In the genomic region with DNA sequence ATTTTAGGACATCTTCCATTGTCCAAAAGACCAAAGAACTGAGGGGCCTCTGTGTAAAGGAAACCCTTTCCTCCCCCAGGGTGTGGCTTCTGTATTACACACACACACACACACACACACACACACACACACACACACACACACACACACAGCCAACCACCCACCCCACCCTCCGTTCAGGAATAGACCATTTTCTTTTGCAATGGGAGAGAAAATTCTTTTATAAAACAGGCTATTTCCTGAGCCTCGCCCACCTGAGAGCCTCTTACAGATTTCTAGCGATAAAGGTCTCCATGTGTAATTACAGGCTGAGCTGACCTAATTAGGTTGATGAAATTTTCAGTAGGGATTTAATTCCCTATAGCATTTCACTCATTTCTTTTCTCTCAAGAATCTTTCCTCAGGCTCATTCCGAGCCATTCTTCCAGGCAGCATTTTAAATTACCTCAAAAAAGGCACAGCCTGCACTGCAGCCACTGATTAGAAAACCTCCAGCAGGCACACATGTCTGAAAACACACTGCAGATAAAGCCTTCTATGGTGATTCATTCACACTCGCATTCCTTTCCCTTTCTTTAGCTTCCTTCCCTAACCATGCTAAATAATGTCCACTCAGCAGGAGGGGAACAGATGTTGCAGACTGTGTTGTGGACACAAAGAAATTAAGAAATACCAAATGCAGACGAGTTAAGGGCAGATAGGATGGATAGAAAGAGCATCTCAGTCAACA, we compare ENCODE assay signal across 10 mouse cellular contexts.
DNase-seq lines count a peak whose midpoint lies in the region; ATAC-seq and TF ChIP-seq lines count a peak whose summit lies in the region.
"Had no signal": no experiment of that assay in that cellular context is flagged by ENCODE, and none has a peak within 500 bp of the region (broad histone marks: within the 10 kb centered on the region; RNA-seq: fewer than 3 reads in every experiment).

No protein-coding gene starts in this region.

- peak overlapping the region; percentile 64; the same call in 1 of the 2 replicates for H3K27ac ChIP-seq in limb, embryonic 12.5 days
- H3K27ac ChIP-seq in limb, embryonic 10.5 days = no peak overlapping the region; the same call in 1 of the 2 replicates
- no peak overlapping the region for H3K27ac ChIP-seq in embryonic facial prominence, embryonic 13.5 days
- peak overlapping the region; percentile 32 for H3K27ac ChIP-seq in hindbrain, postnatal 0 days

- no peak overlapping the region for H3K4me2 ChIP-seq in limb, embryonic 12.5 days
- H3K4me2 ChIP-seq in embryonic facial prominence, embryonic 13.5 days = no peak overlapping the region
- no peak overlapping the region for H3K4me2 ChIP-seq in hindbrain, postnatal 0 days (ENCODE audit: low read depth, low read length)

- 17% methylated on average over 6 of the region's 6 CpGs for WGBS in limb, embryonic 12.5 days
- 40% methylated on average over 6 of the region's 6 CpGs for WGBS in limb, embryonic 10.5 days
- WGBS in embryonic facial prominence, embryonic 13.5 days = 7% methylated on average over 6 of the region's 6 CpGs
- 13% methylated on average over 6 of the region's 6 CpGs for whole genome bisulfite sequencing in hindbrain, postnatal 0 days

- no peak overlapping the region for H3K4me3 ChIP-seq in limb, embryonic 12.5 days (replicated peaks)
- H3K4me3 ChIP-seq in limb, embryonic 10.5 days = no peak overlapping the region
- no peak overlapping the region for H3K4me3 ChIP-seq in embryonic facial prominence, embryonic 13.5 days
- H3K4me3 ChIP-seq in hindbrain, postnatal 0 days (ENCODE audit: low read length) = no peak overlapping the region

- H3K36me3 ChIP-seq in limb, embryonic 12.5 days = no peaks in the 10 kb centered on the region
- H3K36me3 ChIP-seq in limb, embryonic 10.5 days = no peaks in the 10 kb centered on the region
- H3K36me3 ChIP-seq in embryonic facial prominence, embryonic 13.5 days = no peaks in the 10 kb centered on the region
- H3K36me3 ChIP-seq in hindbrain, postnatal 0 days (ENCODE audit: insufficient read depth, low read length) = no peaks in the 10 kb centered on the region; the same call in 1 of the 2 replicates

- H3K9ac ChIP-seq in limb, embryonic 12.5 days (replicated peaks) = no peak overlapping the region
- no peak overlapping the region for H3K9ac ChIP-seq in embryonic facial prominence, embryonic 13.5 days
- H3K9ac ChIP-seq in hindbrain, postnatal 0 days (replicated peaks; ENCODE audit: low read length) = no peak overlapping the region

- no peaks in the 10 kb centered on the region for H3K27me3 ChIP-seq in limb, embryonic 12.5 days
- no peaks in the 10 kb centered on the region for H3K27me3 ChIP-seq in limb, embryonic 10.5 days (ENCODE audit: low read depth, poor library complexity, severe bottlenecking)
- no peaks in the 10 kb centered on the region for H3K27me3 ChIP-seq in embryonic facial prominence, embryonic 13.5 days
- no peaks in the 10 kb centered on the region for H3K27me3 ChIP-seq in hindbrain, postnatal 0 days (ENCODE audit: insufficient read depth, low read length)

- TF ChIP-seq CTCF in hindbrain, postnatal 0 days (IDR thresholded peaks at IDR 0.05; ENCODE audit: low read depth) = no peak

- H3K4me1 ChIP-seq in limb, embryonic 12.5 days (replicated peaks) = peaks cover 10% of the 10 kb centered on the region
- H3K4me1 ChIP-seq in limb, embryonic 10.5 days = peaks cover 11% of the 10 kb centered on the region
- peaks cover 11% of the 10 kb centered on the region for H3K4me1 ChIP-seq in embryonic facial prominence, embryonic 13.5 days
- H3K4me1 ChIP-seq in hindbrain, postnatal 0 days (ENCODE audit: insufficient read depth, low read length) = no peaks in the 10 kb centered on the region

- no peak for ATAC-seq in limb, embryonic 12.5 days (ENCODE audit: insufficient number of reproducible peaks, insufficient read depth, low FRiP score, low TSS enrichment, low read depth)
- peak; percentile 56; the same call in 1 of the 2 replicates for ATAC-seq in embryonic facial prominence, embryonic 13.5 days (ENCODE audit: insufficient number of reproducible peaks, insufficient read depth, low FRiP score, low TSS enrichment, low read depth)
- ATAC-seq in hindbrain, postnatal 0 days = peak; percentile 72

- H3K9me3 ChIP-seq in limb, embryonic 12.5 days = no peaks in the 10 kb centered on the region
- H3K9me3 ChIP-seq in limb, embryonic 10.5 days (replicated peaks) = no peaks in the 10 kb centered on the region
- H3K9me3 ChIP-seq in embryonic facial prominence, embryonic 13.5 days = no peaks in the 10 kb centered on the region
- no peaks in the 10 kb centered on the region for H3K9me3 ChIP-seq in hindbrain, postnatal 0 days (ENCODE audit: low read length)

- no peak for DNase-seq in limb, embryonic 10.5 days (ENCODE audit: low spot score)
- DNase-seq in hindbrain, postnatal 0 days (ENCODE audit: low spot score) = peak; percentile 57
- DNase-seq in retina, embryonic 14.5 days (ENCODE audit: low spot score) = peak; percentile 63
- DNase-seq in T-cell, adult 2 months (ENCODE audit: low spot score) = no peak
- no peak for DNase-seq in lung, postnatal 10 days
- DNase-seq in heart, adult 11 months = no peak
- DNase-seq: cerebellum, adult 8-10 months; heart, adult 18-20 months had no signal

Comparison
In these comparisons a context has a peak if more than half of its experiments do, and no peak if none do; other contexts are left out.
1. H3K27ac ChIP-seq: peak in limb, embryonic 12.5 days (single experiment) and hindbrain, postnatal 0 days (single experiment); none in limb, embryonic 10.5 days (single experiment) and embryonic facial prominence, embryonic 13.5 days (single experiment).
2. DNase-seq: peak in hindbrain, postnatal 0 days (single experiment) and retina, embryonic 14.5 days (single experiment); none in limb, embryonic 10.5 days (single experiment), T-cell, adult 2 months (single experiment), lung, postnatal 10 days (single experiment) and heart, adult 11 months (single experiment).